Mouse (Mus musculus) midbrain, embryonic 14.5 days (tissue): ENCODE data around the gene Gm21680. TPM values are rescaled to one million over a fixed set of nuclear protein-coding genes. Genes with fewer than 3 reads are reported as not detected.
"Not testable (repeated sequence)": the region's sequence is repeated elsewhere in the genome, so short reads cannot be mapped to it uniquely, and the experiment has no call there.

Experiments
- ATAC-seq: fragments of 200-750 bp; cut with Nextera tagmentation; 2 replicates; pipeline ENCODE4 v1.8.0; 2017; ENCODE audit warnings: moderate number of reproducible peaks, moderate library complexity; ENCODE audit not compliant: low FRiP score, low TSS enrichment
- DNase-seq: peaks from one replicate; pipeline ENCODE4 v3.0.0-alpha.2; 2015
- H3K27ac ChIP-seq: fragments of 300-500 bp; sonication (generic); replicated peaks from 2 replicates; pipeline ENCODE4 v1.5.1; 2014; ENCODE audit warnings: mild to moderate bottlenecking, low read depth, low read length, moderate library complexity
- H3K27me3 ChIP-seq: fragments of 300-500 bp; sonication (generic); 2 replicates; pipeline ENCODE4 v1.6.1; 2014; ENCODE audit warnings: low read length, control low read depth, mixed read lengths; ENCODE audit not compliant: control insufficient read depth, insufficient read depth
- H3K36me3 ChIP-seq: fragments of 300-500 bp; sonication (generic); 2 replicates; pipeline ENCODE4 v1.6.1; 2014; ENCODE audit warnings: low read length, control low read depth; ENCODE audit not compliant: control insufficient read depth, insufficient read depth
- H3K4me1 ChIP-seq: fragments of 300-500 bp; sonication (generic); 2 replicates; pipeline ENCODE4 v1.6.1; 2014; ENCODE audit warnings: mild to moderate bottlenecking, antibody characterized with exemption, low read length, control low read depth; ENCODE audit not compliant: control insufficient read depth, insufficient read depth
- H3K4me2 ChIP-seq: fragments of 300-500 bp; sonication (generic); 2 replicates; pipeline ENCODE4 v1.6.1; 2014; ENCODE audit warnings: mild to moderate bottlenecking, low read length, moderate library complexity
- H3K4me3 ChIP-seq: fragments of 300-500 bp; sonication (generic); replicated peaks from 2 replicates; pipeline ENCODE4 v1.5.1; 2014; ENCODE audit warnings: low read depth, low read length
- H3K9ac ChIP-seq: fragments of 300-500 bp; sonication (generic); replicated peaks from 2 replicates; pipeline ENCODE4 v1.6.1; 2014; ENCODE audit warnings: mild to moderate bottlenecking, low read length, moderate library complexity
- H3K9me3 ChIP-seq: fragments of 300-500 bp; sonication (generic); 2 replicates; pipeline ENCODE4 v1.6.1; 2016; ENCODE audit warnings: low read length, control low read depth, mixed read lengths; ENCODE audit not compliant: control insufficient read depth
- WGBS: fragments of 180-500 bp; shearing (Covaris S2); extraction: QIAGEN DNeasy Blood & Tissue Kit; methylation state at CpG from one replicate; pipeline ENCODE4 v1.1.7; 2014; 5-methylcytosine and 5-hydroxymethylcytosine counted together
- polyA plus RNA-seq: library from polyadenylated mRNA; unstranded; fragments of >200 nt; fragmentation: Nextera tagmentation; extraction: Ambion mirVana; gene quantifications from 2 replicates; pipeline ENCODE4 v1.2.1, GENCODE M21; 2014

The Gm21680 gene
- polyA plus RNA-seq, 1 experiment from 2014 or later, result 0.18 TPM

- not testable (repeated sequence) for H3K9me3 ChIP-seq, DNase-seq, H3K4me2 ChIP-seq, H3K9ac ChIP-seq, ATAC-seq, H3K4me1 ChIP-seq, H3K27ac ChIP-seq, H3K36me3 ChIP-seq, H3K27me3 ChIP-seq, H3K4me3 ChIP-seq
- WGBS, result 52% methylated on average over 2 of the region's 2 CpGs
Measured at GRCm38 (mm10) chr5:25942281-25942680, 30.2 kb downstream of the Gm21680 start, which contains the start of gene Gm21663. TSS of gene Gm21663 (minus strand) at chr5:25942381.

Other genes with a start within 250 kb of the Gm21680 start
- 28.9 and 31.2 TPM in 2 replicates for gene Actr3b, start 212.7 kb downstream of the Gm21680 start, polyA plus RNA-seq
- gene Gm21663, start 30.3 kb downstream of the Gm21680 start, polyA plus RNA-seq, result not detected in 2 replicates
- gene Gm21671, start 18.2 kb downstream of the Gm21680 start, polyA plus RNA-seq, result 0.09 and 0.18 TPM in 2 replicates
- 0.28 TPM in 1 of 2 replicates, not detected in the other for gene Gm21698, start 16.0 kb upstream of the Gm21680 start, polyA plus RNA-seq
- gene Gm1979, start 32.1 kb upstream of the Gm21680 start, polyA plus RNA-seq, result 0.19 and 0.36 TPM in 2 replicates
- gene Gm5862, start 50.3 kb upstream of the Gm21680 start, polyA plus RNA-seq, result 0.11 TPM in 1 of 2 replicates, not detected in the other
- 0.22 TPM in 1 of 2 replicates, not detected in the other for gene Speer4a, start 66.9 kb upstream of the Gm21680 start, polyA plus RNA-seq
- 0.09 and 0.20 TPM in 2 replicates for gene Gm7347, start 85.9 kb upstream of the Gm21680 start, polyA plus RNA-seq
- 0.18 TPM in 1 of 2 replicates, not detected in the other for gene Gm10471, start 116.6 kb upstream of the Gm21680 start, polyA plus RNA-seq
- 0.24 and 0.32 TPM in 2 replicates for gene 5031410I06Rik, start 132.7 kb upstream of the Gm21680 start, polyA plus RNA-seq
- 0.11 TPM in 1 of 2 replicates, not detected in the other for gene Gm10220, start 148.8 kb upstream of the Gm21680 start, polyA plus RNA-seq